Mouse (Mus musculus) liver, embryonic 14.5 days (tissue): ENCODE results near the gene Znhit3.

Source experiments
- CTCF ChIP-seq: IDR thresholded peaks from 2 replicates; pipeline ENCODE4 v1.5.1; 2016; ENCODE audit warnings: antibody characterized with exemption, low read depth, control low read depth
- EP300 ChIP-seq: IDR thresholded peaks from 2 replicates; pipeline ENCODE4 v1.6.1; 2016; ENCODE audit warnings: antibody characterized with exemption, low read depth

DNA sequence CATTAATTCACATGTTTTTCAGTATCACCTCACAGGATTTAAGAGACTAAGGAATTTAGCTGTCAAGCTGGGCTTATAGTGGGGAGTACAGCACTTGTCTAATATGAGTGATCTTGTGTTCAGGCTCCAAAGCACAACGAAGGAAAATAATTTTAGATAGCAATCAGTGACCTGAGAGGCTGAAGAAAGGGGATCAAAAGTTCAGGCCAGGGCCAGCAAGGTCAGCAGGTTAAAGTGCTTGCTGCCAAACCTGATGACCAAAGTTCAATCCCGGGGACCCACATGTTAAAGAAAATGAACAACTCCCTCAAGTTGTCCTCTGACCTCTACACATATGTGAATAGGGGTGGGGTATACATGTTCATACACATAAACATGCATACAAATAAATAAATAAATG is 50.9 kb downstream of the Znhit3 start:
- no peak for TF ChIP-seq CTCF
- TF ChIP-seq EP300 = no peak
